Mouse (Mus musculus): ENCODE results near the gene Enam.
A peak's percentile ranks its signal among the peaks of the same experiment; 100 is the strongest.

GRCm38 (mm10) chr5:88554086-88554886 is 66.5 kb downstream of the Enam start, which contains the start of gene Utp3:
- TF ChIP-seq CTCF (IDR thresholded peaks at IDR 0.05; ENCODE audit: insufficient read depth, low read depth, low read length) (peak; percentile 91), POLR2A (IDR thresholded peaks at IDR 0.05; ENCODE audit: insufficient read depth, low read depth, low read length) (peak; percentile 44; the same call in 1 of the 2 replicates)
